Mouse (Mus musculus) erythroblast, embryonic 14.5 days (primary cell): ENCODE data around the gene Pnrc1.

Experiments used
- GATA1 ChIP-seq: IDR thresholded peaks from 2 replicates; pipeline ENCODE4 v1.6.1; 2012; ENCODE audit warnings: low read length, inconsistent platforms, mixed read lengths
- TAL1 ChIP-seq: IDR thresholded peaks from 3 replicates; pipeline ENCODE4 v1.6.1; 2012; ENCODE audit warnings: low read length, inconsistent platforms, mixed read lengths

DNA sequence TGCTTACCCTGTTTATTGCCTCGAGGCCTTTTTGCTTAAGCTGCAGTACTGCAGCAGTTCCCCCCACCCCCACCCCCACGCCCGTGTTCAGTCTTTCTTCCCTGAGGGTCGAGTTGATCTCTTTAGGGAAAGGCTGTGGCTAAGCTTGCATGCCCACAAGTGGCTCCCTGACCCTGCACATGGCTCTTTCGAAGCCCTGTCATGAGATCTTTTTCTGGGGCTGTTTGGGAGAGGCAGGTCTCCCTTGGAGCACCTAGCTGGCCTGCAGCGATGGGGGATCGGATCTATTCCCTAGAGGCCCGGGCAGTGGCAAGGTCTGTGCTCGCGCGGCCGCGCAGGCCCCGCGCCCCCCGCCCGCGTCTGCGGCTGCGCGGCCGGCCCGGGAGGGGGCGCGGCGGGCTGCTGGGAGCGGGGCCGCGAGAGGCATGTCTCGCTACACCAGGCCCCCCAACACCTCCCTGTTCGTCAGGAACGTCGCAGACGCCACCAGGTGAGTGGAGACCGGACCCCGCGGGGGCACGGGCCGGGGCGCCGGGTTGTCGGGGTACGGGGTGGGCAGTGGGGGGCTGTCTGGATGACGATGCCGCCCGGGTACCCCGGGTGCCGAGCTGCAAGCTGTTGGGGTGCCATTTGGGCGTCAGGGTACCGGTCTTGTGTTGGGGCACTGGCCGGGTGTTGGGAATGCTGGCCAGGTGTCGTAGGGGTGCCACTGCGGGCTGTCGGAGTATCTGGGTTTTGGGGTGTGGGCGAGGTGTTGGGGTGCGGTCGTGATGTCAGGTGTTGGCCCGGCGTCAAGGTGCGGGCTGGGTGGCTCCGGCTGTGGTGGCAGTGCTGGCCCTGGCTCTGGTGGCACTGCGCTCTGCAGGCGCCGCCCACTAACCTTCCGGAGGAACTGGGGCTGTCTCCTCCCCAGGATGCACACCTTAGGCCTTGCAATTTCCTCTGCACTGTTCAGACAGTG is 80.8 kb downstream of the Pnrc1 start, which contains the start of gene Srsf12:
- TF ChIP-seq GATA1 = no peak
- no peak for TF ChIP-seq TAL1
